Mouse (Mus musculus) thymus, adult 2 months (tissue): Measurements from ENCODE around the gene Steap2. TPM values are rescaled to one million over a fixed set of nuclear protein-coding genes. Genes with fewer than 3 reads are reported as not detected.
"Not testable (repeated sequence)": the region's sequence is repeated elsewhere in the genome, so short reads cannot be mapped to it uniquely, and the experiment has no call there.

Source experiments
- DNase-seq: peaks from one replicate; pipeline ENCODE4 v3.0.0; 2021
- H3K27ac ChIP-seq: fragments of 200-500 bp; 2 replicates; pipeline ENCODE4 v1.5.1; 2012; ENCODE audit warnings: low read length, control low read depth; ENCODE audit not compliant: control insufficient read depth, insufficient read depth
- H3K27me3 ChIP-seq: fragments of 200-500 bp; 2 replicates; pipeline ENCODE4 v1.6.1; 2012; ENCODE audit warnings: mild to moderate bottlenecking, low read length, moderate library complexity, mixed read lengths; ENCODE audit not compliant: control insufficient read depth, insufficient read depth
- H3K36me3 ChIP-seq: fragments of 200-500 bp; 2 replicates; pipeline ENCODE4 v1.6.1; 2012; ENCODE audit warnings: mild to moderate bottlenecking, low read length, moderate library complexity; ENCODE audit not compliant: control insufficient read depth, insufficient read depth
- H3K4me1 ChIP-seq: fragments of 200-500 bp; replicated peaks from 2 replicates; pipeline ENCODE4 v1.6.1; 2012; ENCODE audit warnings: low read length; ENCODE audit not compliant: control insufficient read depth, insufficient read depth
- H3K4me3 ChIP-seq: fragments of 200-500 bp; 2 replicates; pipeline ENCODE4 v1.5.1; 2012; ENCODE audit warnings: mild to moderate bottlenecking, low read length, control low read depth, moderate library complexity; ENCODE audit not compliant: control insufficient read depth, insufficient read depth
- CTCF ChIP-seq: fragments of 200-500 bp; IDR thresholded peaks from 2 replicates; pipeline ENCODE4 v1.5.1; 2012; ENCODE audit warnings: mild to moderate bottlenecking, control low read depth, low read length, moderate library complexity, borderline replicate concordance; ENCODE audit not compliant: control insufficient read depth, poor library complexity, insufficient read depth; ENCODE audit errors: extremely low read depth
- POLR2A ChIP-seq: fragments of 200-500 bp; IDR thresholded peaks from 2 replicates; pipeline ENCODE4 v1.6.1; 2012; ENCODE audit warnings: mild to moderate bottlenecking, low read length, control low read depth, moderate library complexity; ENCODE audit not compliant: control insufficient read depth, poor library complexity, insufficient read depth; ENCODE audit errors: extremely low read depth
- WGBS: fragments of 180-500 bp; shearing (Covaris S2); methylation state at CpG from one replicate; pipeline ENCODE4 v1.1.7; 2018; 5-methylcytosine and 5-hydroxymethylcytosine counted together
- polyA plus RNA-seq: library from polyadenylated mRNA; depleted of rRNA; stranded (reverse); fragments of >200 nt; gene quantifications from 2 replicates; pipeline ENCODE4 v1.2.3, GENCODE M21; 2012

Gene Steap2
- polyA plus RNA-seq, 1 experiment, result 0.42 TPM

DNA sequence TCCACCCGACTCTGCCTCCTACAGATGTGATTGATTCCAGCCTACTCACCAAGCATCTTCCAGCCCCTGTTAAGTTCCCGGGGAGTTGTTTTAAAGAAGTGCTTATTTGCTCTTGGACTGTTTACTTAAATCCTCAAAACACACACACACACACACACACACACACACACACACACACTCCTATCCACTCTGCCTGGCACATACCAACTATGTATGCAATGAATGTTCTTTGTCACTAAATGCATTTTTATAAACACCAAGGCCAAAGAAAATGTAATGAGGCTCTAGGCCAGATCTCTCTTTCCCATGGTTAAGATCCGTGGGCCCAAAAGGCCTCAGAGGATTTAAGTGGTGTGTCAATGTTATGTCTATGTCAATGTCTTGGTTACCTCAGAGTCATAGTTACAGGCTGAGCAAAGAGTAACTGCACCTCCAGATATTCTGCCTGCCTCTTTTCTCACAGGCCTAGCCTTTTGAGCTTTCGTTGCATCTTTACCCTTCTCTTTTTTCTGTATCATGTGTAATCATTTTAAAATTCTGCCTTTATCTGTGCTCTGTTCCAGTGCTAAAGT, 2.1 kb downstream of the Steap2 start:
- no peak overlapping the region for H3K27ac ChIP-seq
- 86% methylated on average over 4 of the region's 4 CpGs for WGBS
- no peaks in the 10 kb centered on the region; the same call in 1 of the 2 replicates for H3K27me3 ChIP-seq
- H3K4me3 ChIP-seq, result no peak overlapping the region
- TF ChIP-seq POLR2A (no peak), CTCF (no peak)
- H3K4me1 ChIP-seq, result no peaks in the 10 kb centered on the region
- DNase-seq, result no peak
- H3K36me3 ChIP-seq, result no peaks in the 10 kb centered on the region

- H3K4me1 ChIP-seq, result no peaks in the 10 kb centered on the region
- DNase-seq, result no peak
- no peaks in the 10 kb centered on the region for H3K36me3 ChIP-seq
- H3K4me3 ChIP-seq, result no peak overlapping the region
- no peaks in the 10 kb centered on the region; the same call in 1 of the 2 replicates for H3K27me3 ChIP-seq
- no peak for TF ChIP-seq CTCF
- TF ChIP-seq POLR2A, result no peak
- 82% methylated on average over 8 of the region's 8 CpGs for WGBS
- no peak overlapping the region for H3K27ac ChIP-seq
These were observed 5.3 kb downstream of the Steap2 start for GRCm38 (mm10) chr5:5688945-5689540.

DNA sequence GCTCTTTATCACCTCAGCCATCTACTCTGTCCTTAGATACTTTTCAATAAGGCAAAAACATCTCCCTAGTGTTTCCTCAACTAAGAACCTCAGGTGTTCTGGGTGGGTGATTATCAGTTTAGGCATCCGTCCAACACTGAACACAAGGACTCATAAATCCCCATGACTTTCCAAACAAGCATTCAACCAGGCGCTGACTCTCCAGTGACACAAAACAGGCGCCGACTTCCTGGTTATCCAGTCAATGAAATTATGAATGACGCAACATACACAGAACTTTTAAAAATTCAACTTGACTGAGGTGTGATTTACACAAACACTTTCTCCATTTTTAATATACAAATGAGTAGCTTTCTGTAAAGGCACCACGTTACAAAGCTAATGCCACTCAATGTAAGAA, 6.2 kb downstream of the Steap2 start:
- Histone ChIP-seq H3K4me1 (no peaks in the 10 kb centered on the region), H3K4me3 (no peak overlapping the region), H3K27ac (no peak overlapping the region), H3K27me3 (no peaks in the 10 kb centered on the region), H3K36me3 (no peaks in the 10 kb centered on the region)
- WGBS, result 86% methylated on average over 6 of the region's 6 CpGs
- TF ChIP-seq POLR2A, result no peak
- TF ChIP-seq CTCF, result no peak
- DNase-seq, result no peak

DNA sequence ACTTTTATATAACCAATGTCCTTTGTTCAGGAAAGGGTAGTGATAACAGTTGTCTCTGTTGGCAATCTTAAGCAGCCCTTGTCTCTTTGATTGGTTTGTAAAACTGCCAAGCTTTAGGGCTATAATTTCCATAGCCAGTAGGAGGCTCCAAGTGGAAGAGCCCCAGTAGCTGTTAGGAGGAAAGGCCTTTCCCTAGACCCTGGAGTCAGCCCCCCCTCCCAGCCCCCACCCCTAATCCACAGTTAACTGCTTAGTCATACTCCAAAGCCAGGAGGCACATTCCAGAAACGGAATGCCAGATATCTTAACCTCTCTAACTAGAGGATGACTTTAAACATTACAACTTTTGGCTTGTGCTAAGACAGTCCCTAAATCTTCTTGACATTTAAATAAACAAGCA, 7.4 kb downstream of the Steap2 start:
- Histone ChIP-seq H3K36me3 (no peaks in the 10 kb centered on the region), H3K27me3 (no peaks in the 10 kb centered on the region), H3K4me1 (no peaks in the 10 kb centered on the region), H3K4me3 (no peak overlapping the region), H3K27ac (no peak overlapping the region)
- DNase-seq, result no peak
- WGBS, result 71% methylated on average over 1 of the region's 1 CpGs
- no peak for TF ChIP-seq POLR2A
- TF ChIP-seq CTCF, result no peak

DNA sequence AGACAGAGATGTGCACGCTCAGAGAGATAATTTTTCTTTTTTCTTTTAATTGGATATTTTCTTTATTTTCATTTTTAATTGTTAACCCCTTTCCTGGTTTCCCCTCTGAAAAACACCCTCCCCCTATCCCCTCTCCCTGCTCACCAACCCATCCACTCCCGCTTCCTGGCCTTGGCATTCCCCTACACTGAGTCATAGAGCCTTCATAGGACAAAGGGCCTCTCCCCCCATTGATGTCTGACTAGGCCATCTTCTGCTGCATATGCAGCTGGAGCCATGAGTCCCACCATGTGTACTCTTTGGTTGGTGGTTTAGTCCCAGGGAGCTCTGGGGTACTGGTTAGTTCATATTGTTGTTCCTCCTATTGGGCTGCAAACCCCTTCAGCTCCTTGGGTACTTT, 9.4 kb downstream of the Steap2 start:
- DNase-seq, H3K4me3 ChIP-seq, H3K27ac ChIP-seq, H3K27me3 ChIP-seq, H3K36me3 ChIP-seq, H3K4me1 ChIP-seq: not testable (repeated sequence)
- WGBS, result 88% methylated on average over 2 of the region's 2 CpGs

- Histone ChIP-seq H3K4me1 (no peaks in the 10 kb centered on the region), H3K36me3 (no peaks in the 10 kb centered on the region), H3K4me3 (no peak overlapping the region), H3K27ac (no peak overlapping the region), H3K27me3 (no peaks in the 10 kb centered on the region)
- no peak for DNase-seq
- TF ChIP-seq POLR2A, result no peak
- TF ChIP-seq CTCF, result no peak
- WGBS, result 78% methylated on average over 4 of the region's 4 CpGs
These were observed 11.1 kb downstream of the Steap2 start for GRCm38 (mm10) chr5:5683292-5683691.

- Histone ChIP-seq H3K4me1 (no peaks in the 10 kb centered on the region), H3K27ac (no peak overlapping the region), H3K4me3 (no peak overlapping the region), H3K36me3 (no peaks in the 10 kb centered on the region), H3K27me3 (no peaks in the 10 kb centered on the region)
- DNase-seq, result no peak
- no peak for TF ChIP-seq CTCF
- TF ChIP-seq POLR2A, result no peak
These were observed 14.9 kb downstream of the Steap2 start for GRCm38 (mm10) chr5:5679459-5679858.
